Mouse (Mus musculus) C2C12 (cell line): Measurements from ENCODE around the gene Casp4.

Experiments
- CTCF ChIP-seq: IDR thresholded peaks from one replicate; pipeline ENCODE4 v1.5.1; 2011; ENCODE audit not compliant: control insufficient read depth, insufficient read depth, insufficient read length
- MAX ChIP-seq: IDR thresholded peaks from one replicate; pipeline ENCODE4 v1.6.1; 2011; ENCODE audit warnings: mild to moderate bottlenecking, control low read depth

DNA sequence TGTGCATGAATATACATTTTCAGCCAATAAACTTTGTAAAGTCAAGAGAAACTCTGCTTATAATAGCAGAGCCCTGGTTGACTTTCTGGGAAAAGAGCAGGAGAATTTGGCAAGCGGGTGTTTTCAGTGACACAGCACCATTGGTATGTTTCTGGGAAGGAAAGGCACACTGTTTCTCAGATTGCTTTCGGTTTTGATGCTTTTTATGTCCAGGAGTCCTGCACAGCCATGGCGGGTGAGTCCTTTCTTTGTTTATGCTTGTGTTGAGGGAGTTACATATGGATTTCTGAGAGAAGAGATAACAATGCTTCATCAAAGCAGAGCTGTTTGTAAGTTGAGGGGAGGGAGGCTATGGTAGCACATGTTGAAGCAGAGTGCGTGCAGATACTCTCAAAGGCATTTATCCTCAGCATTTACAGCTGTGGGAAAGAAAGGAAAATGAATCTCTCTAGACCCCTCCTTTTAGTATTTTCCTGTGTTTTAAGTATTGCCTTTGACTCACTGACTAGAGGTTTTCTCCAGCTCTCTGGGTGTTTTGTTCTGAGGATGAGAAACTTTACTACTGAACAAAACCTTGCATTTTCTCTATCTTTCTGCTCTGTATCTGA is 36.8 kb downstream of the Casp4 start, which contains the start of gene Casp12:
- TF ChIP-seq CTCF (no peak), MAX (no peak)
